Mouse (Mus musculus): ENCODE results near the gene Prss41.

DNA sequence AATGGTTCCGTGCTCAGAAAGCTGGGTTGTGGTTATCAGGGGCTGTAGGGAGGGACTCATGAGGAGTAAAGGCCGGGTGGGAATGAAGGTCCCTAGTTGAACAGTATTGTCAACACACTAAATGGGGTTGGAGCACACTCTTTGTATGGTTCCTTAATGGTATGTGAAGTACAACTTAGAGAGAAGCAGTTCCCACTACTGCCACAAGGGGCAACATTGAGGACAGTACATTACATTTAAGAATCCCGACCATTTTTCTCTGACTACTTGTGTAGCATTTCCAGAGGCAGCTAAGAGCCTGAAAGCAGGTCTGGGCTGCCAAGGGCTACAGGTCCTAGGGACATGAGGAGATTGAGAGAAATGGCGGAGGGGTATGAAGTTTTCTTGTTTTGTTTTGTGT, 2.8 kb downstream of the Prss41 start:
- peak; percentile 94 for TF ChIP-seq CTCF (IDR thresholded peaks at IDR 0.05)
- TF ChIP-seq POLR2A (IDR thresholded peaks at IDR 0.05; ENCODE audit: insufficient read depth, low read depth, low read length): no peak
